Mouse (Mus musculus) lung, postnatal 10 days (tissue): ENCODE measurements around the gene Elavl3.
A peak's percentile ranks its signal among the peaks of the same experiment; 100 is the strongest.
"Not testable (repeated sequence)": the region's sequence is repeated elsewhere in the genome, so short reads cannot be mapped to it uniquely, and the experiment has no call there.

Experiments
- DNase-seq: peaks from one replicate; pipeline ENCODE4 v3.0.0; 2021

Gene Elavl3

DNA sequence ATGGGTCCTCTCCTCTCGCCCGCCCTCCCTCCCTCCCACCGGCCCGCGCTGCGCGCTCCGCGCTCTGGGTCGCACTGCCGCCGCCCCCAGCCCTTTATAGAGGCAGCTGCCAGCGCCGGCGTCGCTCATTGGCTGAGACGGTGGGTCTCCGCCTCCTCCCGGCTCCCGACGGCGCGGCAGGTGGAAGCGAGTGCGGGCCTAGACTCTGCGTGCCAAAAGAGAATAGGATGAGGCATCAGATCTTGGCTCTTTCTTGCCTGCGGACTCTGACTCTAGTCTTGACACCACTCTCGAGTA is at the start of gene Elavl3:
Elavl3 (minus strand) TSS at position 66 of the 297 bp plus-strand sequence.
- no peak for DNase-seq

DNA sequence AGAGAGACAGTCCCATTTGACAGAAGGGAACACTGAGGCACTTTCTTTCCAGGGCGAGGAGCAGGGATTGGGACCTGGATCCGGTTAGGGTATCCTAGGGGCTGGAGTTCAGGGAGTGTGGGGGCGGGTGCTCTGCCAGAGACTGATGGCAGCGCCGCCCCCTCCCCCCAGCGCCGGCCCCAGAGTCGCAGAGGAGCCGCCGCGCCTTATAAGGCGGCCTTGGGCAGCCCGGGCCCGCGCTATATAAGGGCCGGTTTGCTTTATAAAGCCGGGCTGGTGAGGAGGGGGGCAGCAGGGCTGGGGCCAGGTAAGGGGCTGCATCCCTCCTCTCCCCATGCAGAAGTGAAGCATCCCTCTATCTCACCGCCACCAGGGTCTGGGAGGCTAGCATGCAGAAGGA is 48.1 kb upstream of the Elavl3 start:
- DNase-seq = no peak

DNA sequence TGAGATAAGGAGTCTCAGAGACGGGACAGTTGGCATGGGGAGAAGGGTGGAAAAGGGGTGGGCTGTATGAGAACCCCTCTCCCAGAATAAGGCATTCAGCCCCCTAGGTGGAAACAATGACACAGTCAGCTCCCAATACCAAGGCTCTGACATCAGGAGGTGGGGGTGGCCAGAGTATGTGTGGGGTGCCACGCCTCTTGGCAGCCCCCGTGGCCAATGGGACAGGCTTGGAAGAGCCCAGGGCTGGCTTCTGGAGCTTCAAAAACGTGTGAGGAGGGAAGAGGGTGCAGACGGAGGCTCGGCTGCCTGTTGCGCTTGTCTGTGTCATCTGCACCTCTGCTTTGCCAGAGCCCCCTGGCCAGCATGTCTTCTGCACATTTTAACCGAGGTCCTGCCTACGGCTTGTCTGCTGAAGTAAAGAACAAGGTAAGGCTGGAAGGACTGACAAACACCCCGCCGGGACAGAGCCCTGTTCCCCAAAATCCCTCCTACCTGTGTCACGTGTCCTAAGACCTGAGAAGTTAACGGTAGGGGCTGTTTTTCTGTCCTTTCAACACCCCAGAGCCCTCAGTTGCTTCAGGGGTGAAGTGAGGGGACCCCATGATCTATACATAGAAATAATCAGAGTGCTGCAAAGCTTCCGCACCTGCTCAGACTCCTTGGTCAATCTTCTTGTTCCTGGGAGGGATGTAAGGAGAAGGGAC is 47.3 kb upstream of the Elavl3 start, which contains the start of gene Cnn1:
Cnn1 (plus strand) TSS at position 224 of the 704 bp plus-strand sequence.
- DNase-seq = peak; percentile 76

DNA sequence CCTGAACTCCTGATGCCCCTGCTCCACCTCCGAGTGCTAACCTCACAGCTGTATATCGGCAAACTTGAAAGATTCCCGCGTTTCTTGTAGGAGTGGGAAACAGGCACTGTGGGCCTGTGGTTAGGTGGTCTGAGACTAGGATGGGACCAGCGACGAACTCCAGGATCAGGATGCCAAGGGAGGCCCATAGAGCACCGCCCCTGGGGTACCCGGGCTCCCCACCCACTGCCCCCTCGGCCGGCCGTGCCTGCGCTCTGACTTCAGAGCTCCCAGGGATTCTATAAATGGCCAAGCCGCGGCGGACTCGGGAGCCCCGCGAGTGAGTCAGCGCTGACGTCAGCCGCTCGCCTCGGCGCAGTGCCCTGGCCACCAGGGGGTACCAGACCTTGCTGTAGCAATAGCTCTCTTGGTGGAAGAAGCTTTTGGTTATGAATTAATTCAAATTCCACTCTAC is 44.1 kb upstream of the Elavl3 start:
- peak; percentile 94 for DNase-seq

DNA sequence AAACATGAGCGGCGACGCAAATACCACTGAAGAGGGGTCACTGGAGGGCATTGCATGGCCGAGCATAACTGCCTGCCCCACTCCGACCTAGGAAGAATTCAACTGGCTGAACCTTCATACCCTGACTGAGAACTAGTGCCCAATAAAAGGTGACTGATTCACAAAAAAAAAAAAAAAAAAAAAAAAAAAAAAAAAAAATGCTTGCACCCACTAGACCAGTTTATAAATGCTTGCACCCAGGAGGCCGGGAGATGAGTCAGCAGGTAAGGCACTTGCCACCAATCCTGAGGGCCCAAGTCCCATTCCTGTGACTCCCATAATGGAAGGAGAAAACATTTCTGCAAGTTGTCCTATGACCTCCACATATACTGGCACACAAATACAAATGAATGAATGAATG is 40.9 kb upstream of the Elavl3 start:
- DNase-seq = no peak

DNA sequence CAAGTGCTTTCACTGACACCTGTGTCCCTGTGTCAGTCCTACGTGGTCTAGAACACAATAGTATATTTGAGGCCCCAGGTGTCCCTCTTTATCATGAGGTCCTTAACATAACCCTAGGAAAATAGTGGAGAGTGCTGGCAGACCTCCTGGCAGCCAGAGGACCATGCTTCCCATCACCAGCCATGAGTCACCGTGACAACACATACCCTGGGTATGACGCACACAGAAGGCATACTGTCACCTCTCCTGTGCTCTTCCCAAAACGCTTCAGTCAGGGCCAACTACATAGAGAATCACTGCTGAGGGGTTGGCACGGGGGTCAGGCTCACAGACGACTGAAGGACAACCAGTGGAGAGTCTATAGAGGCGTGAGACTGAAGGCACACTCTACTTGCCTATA is 38.2 kb upstream of the Elavl3 start:
- no peak for DNase-seq

DNA sequence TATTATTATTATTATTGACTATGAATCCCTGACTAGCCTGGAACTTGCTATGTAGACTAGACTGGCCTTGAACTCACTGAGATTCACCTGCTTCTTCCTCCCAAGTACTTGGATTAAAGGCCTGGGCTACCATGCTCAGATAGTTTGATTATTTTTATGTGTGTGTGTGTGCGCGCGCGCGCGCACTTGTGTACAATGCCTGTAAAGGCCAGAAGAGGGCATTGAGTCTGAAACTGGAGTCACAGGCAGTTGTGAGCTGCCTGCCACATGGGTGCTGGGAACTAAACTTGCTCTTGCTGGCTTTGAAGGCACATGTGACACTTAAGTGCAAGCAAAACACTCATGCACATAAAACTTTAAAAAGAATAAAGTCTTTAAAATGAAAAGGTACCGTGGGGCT is 37.5 kb upstream of the Elavl3 start:
- no peak for DNase-seq

DNA sequence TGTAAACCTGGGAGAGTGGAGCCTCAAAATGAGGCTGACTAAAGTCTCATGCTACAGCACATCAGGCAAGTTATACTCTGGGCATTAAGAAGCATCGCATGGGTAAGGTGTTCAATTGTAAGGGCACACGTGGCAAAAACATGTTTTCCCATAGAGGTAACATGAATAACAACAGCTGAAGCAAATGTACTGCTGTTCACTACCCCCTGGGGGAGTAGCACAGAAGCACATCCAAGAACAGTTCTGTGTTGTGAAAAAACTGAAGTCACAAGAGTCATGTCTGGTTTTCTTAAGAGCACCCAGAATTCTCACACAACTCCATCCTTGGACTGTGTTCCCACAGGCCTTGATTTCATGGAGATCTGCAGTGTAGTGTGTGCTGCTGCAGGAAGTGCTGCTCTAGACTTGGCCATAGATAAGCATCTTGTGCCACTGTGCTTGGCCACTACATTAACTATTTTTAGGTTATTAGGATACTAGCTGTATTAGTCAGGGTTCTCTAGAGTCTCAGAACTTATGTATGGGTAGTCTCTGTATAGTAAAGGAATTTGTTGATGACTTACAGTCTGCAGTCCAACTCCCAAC is 35.3 kb upstream of the Elavl3 start:
- DNase-seq = no peak

DNA sequence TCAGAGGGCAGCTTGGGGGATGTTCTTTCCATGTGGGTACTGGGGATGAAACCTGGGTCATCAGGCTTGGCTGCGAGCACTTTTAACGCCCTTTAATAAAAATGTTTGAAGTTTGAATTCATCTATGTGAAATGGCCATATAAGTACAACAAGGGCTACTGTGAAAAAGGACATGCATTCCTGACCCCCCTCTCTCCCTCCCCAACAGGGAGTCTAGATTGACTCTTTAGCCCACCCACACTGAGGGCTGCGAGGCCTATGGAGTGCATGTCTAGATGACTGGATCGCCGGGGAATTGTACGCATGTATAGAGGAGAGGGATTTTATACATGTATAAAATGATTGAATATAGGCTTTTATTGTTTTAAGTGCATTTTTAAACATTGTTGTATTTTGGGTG is 34.2 kb upstream of the Elavl3 start:
- no peak for DNase-seq

DNA sequence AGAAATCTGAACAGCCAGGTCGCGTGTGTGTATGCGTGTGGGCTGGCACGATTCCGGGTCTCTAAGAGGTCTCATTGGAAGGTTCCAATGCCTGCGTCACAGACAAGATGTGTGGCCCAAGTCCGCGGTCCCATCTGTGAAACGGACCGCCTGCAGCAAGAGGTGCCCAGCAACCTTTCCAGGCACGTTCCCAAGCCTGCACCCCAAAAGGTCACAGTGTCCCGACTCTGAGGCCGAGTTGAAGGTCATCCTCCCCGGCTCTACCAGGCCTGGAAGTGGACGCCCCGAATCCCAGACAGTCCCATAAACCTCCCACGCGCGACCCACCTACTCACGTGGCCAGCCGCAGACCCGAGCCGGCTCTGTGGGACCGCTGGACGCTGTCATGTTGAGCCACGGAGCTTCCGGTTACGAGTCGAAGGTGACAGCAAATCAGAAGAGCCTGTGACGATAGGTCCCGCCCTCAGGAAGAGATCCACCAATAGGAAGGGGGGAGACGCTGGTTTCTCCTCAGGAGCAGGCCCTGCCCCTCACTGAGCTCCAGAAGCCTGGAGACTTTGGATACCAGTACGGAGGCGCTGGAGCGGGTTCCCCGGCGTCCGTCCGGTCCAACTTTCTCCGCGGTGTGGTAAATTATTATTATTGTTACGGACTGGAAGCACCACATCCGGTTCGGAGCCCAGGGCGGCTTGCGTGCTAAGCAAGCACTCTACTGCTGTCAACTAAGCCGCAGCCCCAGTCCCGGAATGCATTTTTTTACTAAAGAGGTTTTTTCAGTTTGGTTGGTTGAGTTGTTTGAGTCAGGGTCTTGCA is 33.4 kb upstream of the Elavl3 start, which contains the start of gene Ecsit:
Ecsit (minus strand) TSS at position 417 of the 813 bp plus-strand sequence.
- DNase-seq = peak; percentile 97

DNA sequence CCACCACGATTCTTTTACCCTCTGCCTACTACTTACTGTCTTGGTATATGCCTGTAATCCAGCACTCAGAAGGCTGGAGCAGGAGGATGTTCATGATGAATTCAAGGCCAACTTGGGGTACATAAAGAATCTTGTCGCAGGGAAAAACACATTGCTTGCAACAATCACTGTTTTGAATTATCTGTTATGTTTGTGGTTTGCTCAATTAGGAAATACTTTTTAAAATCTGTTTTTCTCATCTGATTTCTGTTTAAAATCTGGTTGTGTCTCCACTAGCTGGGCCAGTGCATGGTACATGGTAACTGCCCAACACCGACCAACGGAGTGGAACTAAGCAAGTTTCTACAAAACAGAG is 32.8 kb upstream of the Elavl3 start:
- DNase-seq = no peak

DNA sequence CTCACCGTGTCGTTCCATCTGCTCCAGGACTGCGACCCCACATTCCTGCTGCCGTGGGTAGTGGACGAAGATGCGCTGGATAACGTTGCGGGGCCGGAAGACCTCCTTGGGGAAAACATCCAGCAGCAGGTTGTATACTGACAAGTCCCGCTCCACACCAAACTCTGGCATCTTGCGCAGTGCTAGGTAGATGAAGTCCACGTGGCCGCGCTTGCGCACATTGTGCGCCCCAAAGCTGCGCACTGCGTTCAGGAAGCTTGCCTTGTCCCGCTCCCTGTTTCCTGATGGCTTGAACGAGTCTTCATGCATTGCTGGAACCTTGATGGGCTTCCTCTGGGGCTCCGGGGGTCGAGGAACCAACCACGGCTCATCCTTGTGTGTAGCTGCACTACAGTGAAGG is 24.4 kb upstream of the Elavl3 start:
- no peak for DNase-seq

DNA sequence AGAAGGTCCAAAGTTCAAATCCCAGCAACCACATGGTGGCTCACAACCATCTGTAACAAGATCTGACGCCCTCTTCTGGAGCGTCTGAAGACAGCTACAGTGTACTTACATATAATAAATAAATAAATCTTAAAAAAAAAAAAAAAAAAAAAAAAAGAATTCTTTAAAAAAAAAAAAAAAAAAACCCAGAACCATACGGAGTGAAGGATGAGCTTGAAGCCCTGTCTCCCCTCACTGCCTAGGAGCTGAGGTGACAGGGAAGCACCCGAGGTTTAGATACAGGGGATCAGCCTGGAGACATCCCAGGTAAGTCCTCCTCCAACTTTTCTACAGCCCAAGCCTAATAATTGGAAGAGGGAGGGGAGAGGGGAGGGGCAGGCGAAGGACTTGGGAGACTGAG is 24.0 kb upstream of the Elavl3 start:
- DNase-seq = not testable (repeated sequence)

DNA sequence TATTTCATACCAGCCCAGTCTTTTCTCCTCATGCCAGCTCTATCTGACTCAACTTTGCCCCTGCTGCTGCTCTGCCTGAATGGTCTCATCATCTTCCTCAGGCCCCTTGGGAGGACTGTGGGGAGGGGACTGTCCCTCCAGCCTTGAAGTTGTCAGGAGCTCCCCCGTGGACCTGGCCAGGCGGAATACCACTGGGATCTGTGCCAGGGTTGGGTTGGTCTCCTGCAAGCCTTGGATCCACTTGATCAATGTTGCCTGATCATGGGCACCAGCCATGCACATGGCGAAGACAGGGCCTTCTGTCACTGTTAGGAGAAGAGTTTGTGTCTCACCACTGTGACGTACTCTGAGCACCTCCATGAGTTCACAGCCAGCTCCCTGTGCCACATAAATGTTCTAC is 20.5 kb upstream of the Elavl3 start:
- peak; percentile 22 for DNase-seq

DNA sequence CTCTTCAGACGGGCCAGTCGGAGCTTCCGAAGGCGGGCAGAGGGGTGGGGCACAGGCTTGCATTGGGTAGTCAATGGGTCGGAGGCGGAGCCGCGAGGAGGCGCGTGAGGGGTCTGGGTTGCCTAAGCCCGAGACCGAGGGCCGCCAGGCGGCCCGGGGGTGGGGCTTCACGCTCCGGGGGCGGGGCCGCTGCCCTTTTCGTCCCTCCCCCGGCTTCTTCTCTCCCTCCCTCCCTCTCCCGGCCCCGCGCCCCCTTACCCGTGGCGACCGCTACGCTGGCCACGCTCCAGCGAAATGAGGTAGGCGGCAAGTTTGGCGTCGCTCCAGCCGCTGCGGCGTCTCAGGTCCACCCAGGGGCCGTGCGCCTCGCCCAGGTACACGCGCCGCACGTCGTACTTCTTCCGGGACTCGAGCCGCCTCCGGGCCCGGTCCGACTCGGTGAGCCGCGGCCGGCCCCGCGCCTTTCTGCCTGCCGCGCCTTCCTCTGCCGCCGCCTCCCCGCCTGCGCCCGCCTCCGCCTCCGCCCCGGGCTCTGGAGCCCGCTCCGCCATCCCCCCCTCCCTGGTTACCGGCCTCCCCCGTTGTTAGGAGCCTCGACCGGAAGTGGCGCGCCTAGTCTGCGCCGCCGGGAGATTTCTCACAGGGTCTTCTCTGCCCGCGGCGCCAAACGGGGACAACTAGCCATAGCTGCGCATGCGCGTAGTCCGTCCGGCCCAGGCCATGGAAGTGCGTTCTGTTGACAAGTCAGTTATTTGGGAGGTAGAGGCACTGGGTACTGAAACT is 19.2 kb upstream of the Elavl3 start, which contains the start of the genes Gm49318 and Zfp653:
Gm49318 (minus strand) TSS at position 469 of the 783 bp plus-strand sequence.
Zfp653 (minus strand) TSS at position 586 of the 783 bp plus-strand sequence.
- DNase-seq = peak; percentile 99

DNA sequence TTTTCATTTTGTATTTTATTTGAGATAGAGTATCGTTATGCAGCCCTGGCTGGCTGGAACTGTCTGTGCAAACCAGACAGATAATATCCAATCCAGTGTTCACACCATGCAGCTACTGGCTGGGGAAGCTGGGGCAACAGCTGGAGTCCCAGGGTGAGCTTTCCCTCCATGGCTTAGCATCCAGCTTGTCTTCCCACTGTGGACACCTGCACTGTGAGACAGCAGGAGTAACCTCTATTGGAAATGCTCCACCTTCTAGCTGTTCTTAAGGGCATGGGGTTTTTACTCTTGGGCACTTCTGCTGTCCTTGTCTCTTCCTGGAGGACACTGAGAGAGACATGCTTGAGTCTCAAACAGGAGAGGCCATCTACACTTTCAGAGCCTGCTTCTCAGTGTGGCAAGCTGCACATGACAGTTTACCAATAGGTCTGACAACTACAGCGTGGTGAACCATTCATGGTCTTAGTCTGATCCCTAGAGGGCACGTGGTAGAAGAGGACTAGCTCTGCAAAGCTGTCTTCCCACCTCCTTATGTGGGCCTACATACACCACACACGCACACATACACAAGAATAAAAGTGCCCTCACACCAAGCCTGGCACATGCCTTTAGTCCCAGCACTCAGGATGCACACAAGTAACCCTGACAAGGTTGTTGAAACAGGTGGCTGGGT is 18.2 kb upstream of the Elavl3 start:
- DNase-seq = no peak

DNA sequence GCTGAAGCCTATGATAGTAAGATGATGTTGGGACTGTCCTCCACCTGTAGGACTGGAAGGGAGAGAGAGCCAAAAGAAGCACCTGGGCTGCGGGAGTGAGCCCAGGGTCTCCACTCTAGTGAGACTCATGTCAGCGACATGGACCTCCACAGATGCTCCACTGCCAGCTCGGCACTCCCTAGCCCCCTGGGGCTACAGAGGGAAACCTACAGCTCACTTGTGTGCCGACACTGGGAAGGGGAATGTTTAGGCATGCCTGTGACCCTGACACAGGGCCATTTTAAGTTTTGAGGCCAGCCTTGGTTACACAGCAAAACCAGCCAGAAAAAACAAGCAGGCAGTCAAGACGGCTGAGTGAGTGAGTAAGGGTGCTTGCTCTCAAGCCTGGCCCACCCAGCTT is 15.4 kb upstream of the Elavl3 start:
- no peak for DNase-seq

DNA sequence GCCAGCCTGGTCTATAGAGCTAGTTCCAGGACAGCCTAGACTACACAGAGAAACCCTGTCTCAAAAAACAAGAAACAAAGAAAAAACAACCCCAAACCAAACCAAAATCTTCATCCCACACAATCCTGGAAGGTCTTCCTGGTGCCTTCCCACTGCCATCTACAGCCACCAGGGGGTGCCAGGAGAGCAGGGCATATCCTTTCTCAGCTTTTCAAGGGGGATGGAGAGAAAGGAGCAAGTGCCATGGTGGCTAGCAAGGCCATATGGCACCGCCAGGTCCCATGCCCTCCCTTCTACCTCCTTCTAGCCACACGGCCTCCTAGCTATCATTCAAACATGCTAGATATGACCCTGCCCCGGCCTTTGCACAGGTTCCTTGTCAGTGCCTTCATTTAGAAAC is 14.6 kb upstream of the Elavl3 start:
- peak; percentile 78 for DNase-seq

DNA sequence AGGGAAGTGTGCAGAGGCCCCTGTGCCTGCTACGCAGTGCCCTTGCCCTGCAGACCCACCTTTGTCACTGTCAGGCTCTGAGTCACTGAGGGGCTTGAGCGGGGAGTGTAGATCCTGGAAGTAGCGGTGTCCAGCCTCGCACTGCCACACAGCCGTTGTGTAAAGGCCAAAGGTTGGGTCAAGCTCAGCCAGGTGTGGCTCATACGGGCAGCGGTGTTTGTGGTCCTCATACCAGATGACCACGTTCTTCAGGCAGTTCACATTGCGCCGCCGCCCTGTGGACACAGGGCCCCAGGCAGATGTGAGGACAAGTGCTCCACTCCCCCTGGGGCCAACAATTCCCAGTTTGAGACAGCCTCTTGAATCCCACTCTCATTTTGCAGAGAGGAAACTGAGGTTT is 13.8 kb upstream of the Elavl3 start:
- no peak for DNase-seq

DNA sequence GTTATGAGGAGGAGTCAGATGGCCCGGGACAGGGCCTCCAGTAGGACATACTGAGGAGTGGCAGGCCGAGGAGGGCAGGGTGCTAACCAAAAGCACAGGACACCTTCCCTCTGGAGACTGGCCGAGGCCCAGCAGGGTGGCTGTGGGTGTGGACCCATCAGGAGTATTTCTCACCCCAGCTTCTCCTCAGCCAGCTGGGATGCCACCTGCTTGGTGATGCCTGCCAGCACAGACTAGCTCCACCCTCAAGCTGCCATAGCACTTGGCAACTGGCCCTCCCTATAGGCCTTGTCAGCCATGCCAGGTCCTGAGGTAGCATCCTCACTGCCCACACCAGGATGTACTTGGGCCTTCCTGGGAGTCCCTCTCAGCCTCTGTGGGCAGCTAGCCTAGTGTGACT is 12.5 kb upstream of the Elavl3 start:
- no peak for DNase-seq

DNA sequence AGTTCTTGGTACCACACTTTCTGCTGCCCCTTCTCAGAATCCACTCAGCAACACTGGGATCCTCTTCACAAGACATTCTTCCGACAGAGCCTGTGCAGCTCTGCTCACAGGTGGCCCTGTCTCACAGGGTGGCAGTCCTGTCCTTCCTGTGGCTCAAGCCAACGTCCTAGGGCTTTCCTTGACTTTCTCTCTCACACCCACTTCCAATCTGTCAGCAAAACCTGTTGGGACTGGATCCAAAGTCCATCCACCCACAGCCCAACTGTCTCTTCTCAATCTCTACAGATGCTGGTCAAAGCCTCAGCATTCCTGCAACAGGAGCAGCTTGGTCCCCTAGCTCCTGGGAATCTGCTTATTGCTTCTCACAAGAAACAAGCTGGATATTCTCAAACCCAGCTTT is 9.5 kb upstream of the Elavl3 start:
- no peak for DNase-seq

DNA sequence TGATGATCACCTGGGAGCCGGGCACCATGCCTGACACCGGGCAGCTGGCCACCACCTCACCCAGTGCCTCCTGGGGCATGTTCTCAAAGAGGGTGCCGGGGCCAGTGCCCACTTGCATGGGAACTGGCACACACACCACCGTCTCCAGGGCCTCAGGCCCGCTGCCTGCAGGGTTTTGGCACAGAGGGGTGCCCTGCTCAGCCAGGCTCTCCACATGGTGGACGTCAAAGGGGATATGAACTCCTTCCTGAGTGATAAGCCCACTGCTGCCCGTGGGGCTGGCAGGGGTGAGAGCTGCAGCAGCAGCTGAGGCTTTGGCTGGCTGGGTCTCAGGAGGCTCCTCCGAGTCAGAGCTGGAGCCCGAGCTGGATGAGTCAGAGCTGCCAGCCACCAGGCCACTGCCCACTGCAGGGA is 6.2 kb upstream of the Elavl3 start:
- no peak for DNase-seq
